Mouse (Mus musculus): ENCODE results near the gene Atp8a2. TPM values are rescaled to one million over a fixed set of nuclear protein-coding genes. Genes with fewer than 3 reads are reported as not detected.
"Not testable (repeated sequence)": the region's sequence is repeated elsewhere in the genome, so short reads cannot be mapped to it uniquely, and the experiment has no call there.

Atp8a2 gene
- total RNA-seq, 2 experiments from 2014 or later: 3.4 to 5.6 TPM

GRCm38 (mm10) chr14:59624326-59624885 is 572.6 kb downstream of the Atp8a2 start:
- DNase-seq (ENCODE audit: low spot score in 2 of 2): no peak

DNA sequence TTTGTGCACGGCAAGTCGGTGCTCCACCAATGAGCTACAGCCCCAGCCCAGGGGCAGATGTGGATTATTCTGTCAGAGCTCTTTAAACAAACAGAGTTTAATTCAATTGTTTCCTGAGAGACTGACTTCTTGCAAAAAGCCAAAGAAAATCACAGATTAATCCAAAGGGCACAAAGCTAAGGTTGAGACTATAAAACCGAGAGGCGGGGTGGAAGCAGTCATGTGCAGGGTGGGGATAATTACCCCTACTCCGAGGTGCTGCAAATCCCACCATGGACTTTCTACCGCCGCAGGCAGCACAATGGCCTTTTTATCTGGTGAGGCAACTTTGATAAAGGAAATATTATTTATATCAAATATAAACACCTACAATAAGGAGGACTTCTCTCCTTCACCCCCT is 580.2 kb downstream of the Atp8a2 start:
- DNase-seq (ENCODE audit: low spot score in 2 of 2): no peak

DNA sequence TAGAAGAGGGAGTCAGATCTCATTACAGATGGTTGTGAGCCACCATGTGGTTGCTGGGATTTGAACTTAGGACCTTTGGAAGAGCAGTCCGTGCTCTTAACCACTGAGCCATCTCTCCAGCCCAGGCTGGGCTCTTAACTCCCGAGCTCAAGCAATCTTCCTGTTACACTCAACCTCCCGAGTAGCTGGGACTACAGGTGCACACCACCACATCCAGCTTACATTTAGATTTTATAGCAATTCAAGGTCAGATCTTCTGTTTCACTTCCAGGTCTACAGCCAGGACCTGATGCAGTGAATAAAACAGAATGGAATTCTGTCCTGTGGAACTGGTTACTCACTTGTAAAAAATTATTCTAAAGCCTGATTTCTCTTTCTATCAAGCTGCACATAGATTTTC is 582.8 kb downstream of the Atp8a2 start:
- DNase-seq (ENCODE audit: low spot score in 2 of 2): not testable (repeated sequence)

DNA sequence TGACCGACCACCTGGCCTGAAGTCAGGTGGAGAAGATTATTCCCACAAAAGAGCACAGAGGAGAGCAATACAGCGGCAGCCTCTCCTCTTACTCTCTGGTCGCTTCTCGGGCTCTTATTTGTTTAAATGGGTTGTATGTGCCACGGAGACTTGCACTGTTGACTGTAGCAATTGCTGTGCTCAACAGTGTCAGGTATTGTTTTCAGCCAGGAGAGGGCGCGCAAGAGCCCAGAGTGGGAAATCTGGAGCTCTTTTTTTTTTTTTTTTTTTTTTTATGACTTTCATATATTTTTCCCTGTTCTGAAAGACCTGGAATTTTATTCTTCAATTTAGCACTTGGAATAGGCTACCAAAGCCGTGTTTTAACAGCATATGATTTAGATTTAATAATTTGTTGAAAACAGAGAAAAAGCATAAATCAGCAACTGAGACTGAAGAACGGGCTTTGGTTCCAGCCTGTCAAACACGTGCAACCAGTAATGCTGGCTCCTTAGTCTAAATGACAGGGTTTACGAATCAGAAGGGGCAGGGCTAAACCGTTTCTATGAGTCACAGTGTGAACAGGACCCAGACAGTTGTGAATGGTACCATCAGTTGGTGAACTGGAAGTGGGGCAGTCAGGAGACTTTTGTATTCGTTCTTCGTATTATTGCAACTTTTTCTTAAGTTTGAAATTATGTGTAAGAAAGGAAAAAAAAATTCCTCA is 583.9 kb downstream of the Atp8a2 start:
- peak in 1 of 2 experiments; percentile 55 for DNase-seq (ENCODE audit: low spot score in 2 of 2)

- no peak for DNase-seq (ENCODE audit: low spot score in 2 of 2)
Measured at GRCm38 (mm10) chr14:59607021-59607420, 590.0 kb downstream of the Atp8a2 start.

DNA sequence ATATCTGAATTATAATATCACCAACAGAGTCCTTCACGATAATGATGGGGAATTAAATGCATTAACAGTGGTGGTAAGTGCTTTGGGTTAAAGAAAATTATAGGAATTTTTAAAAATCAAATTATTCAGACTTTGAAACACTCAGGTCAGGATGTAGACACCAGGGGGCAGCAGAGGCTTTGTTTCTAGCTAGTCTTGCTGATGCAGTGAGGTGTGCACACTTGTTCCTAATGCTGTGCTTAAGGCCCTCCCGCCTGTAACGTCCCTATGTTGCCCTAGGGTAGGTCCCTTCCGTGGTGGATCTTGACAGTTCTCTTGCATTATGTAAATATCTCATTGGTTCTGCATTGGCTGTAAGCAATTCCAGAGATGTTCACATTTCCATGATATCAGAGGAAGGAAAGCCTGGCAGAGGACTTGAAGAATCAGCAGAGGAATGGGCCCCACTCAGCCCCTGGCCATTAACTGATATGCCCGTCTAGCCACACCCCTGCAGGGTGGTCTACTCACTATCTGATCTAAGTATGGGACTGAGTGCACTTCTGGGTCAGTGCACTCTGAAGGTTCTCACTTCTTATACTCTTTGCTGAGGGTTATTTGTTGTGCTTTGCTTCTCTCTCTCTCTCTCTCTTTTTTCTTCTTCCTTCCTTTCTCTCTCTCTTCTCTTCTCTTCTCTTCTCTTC is 591.2 kb downstream of the Atp8a2 start:
- peak in 1 of 2 experiments; percentile 50 for DNase-seq (ENCODE audit: low spot score in 2 of 2)

GRCm38 (mm10) chr14:59604002-59604645 is 592.9 kb downstream of the Atp8a2 start:
- no peak for DNase-seq (ENCODE audit: low spot score in 2 of 2)

DNA sequence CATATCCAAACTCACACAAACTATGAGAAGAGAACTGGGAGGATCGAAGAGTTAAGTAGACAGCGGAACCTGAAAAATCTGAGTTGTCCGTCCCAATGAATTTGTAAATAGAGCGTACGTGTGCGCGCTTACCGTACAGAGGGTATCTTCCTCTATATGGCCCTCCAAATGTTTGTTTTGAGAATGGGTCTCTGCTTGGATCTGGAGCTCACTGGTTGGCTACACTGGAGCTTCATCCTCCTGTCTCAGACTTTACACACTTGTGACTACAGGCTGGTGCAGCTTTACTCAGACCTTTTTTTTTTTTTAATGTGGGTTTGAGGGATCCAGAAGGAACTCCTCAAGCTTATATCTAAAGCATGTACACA is 598.7 kb downstream of the Atp8a2 start:
- no peak for DNase-seq (ENCODE audit: low spot score in 2 of 2)

DNA sequence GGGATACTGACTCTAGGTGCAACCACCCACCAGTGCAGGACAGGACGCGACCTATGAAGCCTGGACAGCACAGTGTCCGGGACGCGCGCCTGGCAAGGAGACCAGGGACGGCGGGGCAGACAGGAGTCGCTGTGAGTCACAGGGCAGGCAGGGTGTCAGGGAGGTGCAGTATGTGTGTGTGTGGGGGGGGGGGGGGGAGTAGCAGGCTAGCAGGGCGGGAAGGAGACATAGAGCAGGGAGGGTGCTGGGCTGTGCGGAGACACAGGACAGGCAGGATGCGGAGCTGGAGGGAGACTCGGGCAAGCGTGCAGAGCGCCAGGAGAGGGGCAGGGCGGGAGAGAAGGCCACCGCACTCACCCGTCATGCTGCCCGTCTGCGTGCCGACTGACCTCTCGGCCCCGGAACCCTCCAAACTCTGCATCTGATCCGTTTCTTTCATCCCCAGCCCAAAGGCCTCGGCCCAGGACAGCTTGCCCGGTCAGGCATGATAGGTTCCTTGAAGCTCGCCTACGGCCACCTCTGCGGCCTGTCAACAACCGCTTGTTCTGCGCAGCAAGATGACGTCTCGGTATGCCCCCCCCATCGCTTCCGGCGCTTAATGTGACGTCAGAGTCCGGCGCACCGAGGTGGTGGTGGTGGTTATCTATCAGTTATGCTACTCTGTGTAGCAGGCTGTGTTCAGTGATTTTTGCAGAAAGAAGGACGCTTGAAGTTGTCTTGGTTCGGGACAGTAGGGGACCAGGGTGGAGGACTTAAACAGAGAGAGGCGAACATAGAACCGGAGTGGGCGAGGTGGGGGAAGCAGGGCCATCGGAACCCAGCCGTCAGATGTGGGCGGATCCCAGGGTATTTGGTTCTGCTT is 599.4 kb downstream of the Atp8a2 start, which contains the start of gene Cdadc1:
Cdadc1 (minus strand) TSS at position 562 of the 862 bp plus-strand sequence.
- peak; percentile 94 to 95 for DNase-seq (ENCODE audit: low spot score in 2 of 2)

DNA sequence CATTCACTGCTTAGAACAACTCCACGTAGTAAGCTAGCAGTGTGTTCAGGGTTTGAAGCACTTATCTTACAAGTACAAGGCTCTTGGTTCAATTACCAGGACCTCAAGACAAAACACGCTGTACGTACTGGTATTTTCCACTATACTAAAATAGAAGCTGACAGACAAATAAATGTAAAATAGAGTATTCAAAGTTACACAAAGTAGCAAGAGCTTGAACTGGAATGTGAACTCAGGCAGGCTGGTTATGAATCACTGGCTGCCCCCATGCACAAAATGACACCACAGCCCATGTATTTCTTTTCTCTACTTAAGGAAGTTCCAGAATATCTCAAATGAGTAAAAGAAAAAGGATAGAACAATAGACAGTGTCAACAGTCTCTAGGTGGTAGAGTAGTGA is 602.0 kb downstream of the Atp8a2 start:
- no peak for DNase-seq (ENCODE audit: low spot score in 2 of 2)

DNA sequence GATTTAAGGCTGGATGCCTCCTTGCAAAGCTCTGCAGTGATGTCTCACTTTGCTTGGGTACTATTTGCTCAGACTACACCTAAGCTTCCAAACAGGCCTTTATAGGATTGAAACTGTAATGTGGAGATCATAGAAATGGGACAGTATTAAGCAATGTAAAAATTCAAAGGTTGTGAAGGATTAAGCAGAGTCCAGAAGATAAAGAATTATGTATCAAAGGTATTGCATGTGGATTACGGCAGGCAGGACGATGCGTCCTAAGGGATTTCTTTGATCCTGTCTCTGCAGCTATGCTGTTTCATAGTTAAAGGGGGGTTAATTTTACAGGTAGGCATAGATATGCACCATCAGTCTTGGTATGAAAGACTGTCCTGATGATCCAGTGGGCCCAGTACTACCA is 604.4 kb downstream of the Atp8a2 start:
- DNase-seq (ENCODE audit: low spot score in 2 of 2): no peak

DNA sequence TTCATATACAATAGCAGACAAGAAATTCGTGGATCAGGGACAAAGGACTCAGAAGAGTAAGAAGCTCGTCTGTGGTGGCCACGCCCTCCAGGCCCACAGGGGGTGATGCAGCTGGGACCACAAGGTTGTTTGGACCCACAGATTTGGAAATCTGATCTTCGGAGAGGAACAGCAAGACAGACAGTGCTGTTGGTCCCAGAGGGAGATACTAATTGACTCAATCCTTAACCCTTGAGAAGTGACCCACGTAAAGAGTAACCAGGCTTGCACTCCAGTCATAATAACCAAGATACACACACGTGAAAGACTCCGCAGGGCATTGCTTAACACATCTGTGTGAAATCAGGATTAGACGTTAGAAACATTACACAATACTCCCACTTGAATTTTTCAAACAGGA is 605.1 kb downstream of the Atp8a2 start:
- no peak for DNase-seq (ENCODE audit: low spot score in 2 of 2)

GRCm38 (mm10) chr14:59590614-59591013 is 606.4 kb downstream of the Atp8a2 start:
- DNase-seq (ENCODE audit: low spot score in 2 of 2): no peak

Small RNA genes within 50 kb of the gene (microRNA-seq; reads per million reads assigned to microRNA genes)
- gene Mir719: not detected

Other genes with a start within 250 kb of the Atp8a2 start
- not detected for gene Nupl1, start 54.3 kb upstream of the Atp8a2 start, total RNA-seq (2021)
- 10 to 100 TPM; 44.8 to 48.8 TPM for gene Gm49336, start 54.3 kb upstream of the Atp8a2 start, total RNA-seq (2021)
- 10 to 100 TPM; 44.1 to 45.0 TPM for gene Mtmr6, start 68.0 kb upstream of the Atp8a2 start, total RNA-seq (2021)
- gene Amer2, start 176.1 kb upstream of the Atp8a2 start, total RNA-seq (2021): 1 to 10 TPM; 5.4 to 5.8 TPM

All from adrenal gland, postnatal 4 days (tissue).